Mouse (Mus musculus) small intestine, adult 2 months (tissue): ENCODE data around the gene Strap. TPM values are rescaled to one million over a fixed set of nuclear protein-coding genes. Genes with fewer than 3 reads are reported as not detected.

ENCODE experiments used
- H3K27ac ChIP-seq: fragments of 200-500 bp; 2 replicates; pipeline ENCODE4 v1.5.1; 2012; ENCODE audit warnings: low read depth, low read length, control low read depth, inconsistent platforms; ENCODE audit not compliant: insufficient read depth
- H3K27me3 ChIP-seq: fragments of 200-500 bp; 2 replicates; pipeline ENCODE4 v1.6.1; 2012; ENCODE audit warnings: mild to moderate bottlenecking, moderate library complexity, low read length, inconsistent platforms; ENCODE audit not compliant: control insufficient read depth, insufficient read depth
- H3K36me3 ChIP-seq: fragments of 200-500 bp; 2 replicates; pipeline ENCODE4 v1.6.1; 2012; ENCODE audit warnings: mild to moderate bottlenecking, low read length, control low read depth, inconsistent platforms; ENCODE audit not compliant: control insufficient read depth, insufficient read depth
- H3K4me1 ChIP-seq: fragments of 200-500 bp; 2 replicates; pipeline ENCODE4 v1.6.1; 2012; ENCODE audit warnings: low read length, inconsistent platforms, mixed read lengths; ENCODE audit not compliant: control insufficient read depth, insufficient read depth, insufficient read length
- H3K4me3 ChIP-seq: fragments of 200-500 bp; 2 replicates; pipeline ENCODE4 v1.5.1; 2012; ENCODE audit warnings: low read depth, mild to moderate bottlenecking, control low read depth, inconsistent platforms, low read length, moderate library complexity
- CTCF ChIP-seq: fragments of 200-500 bp; IDR thresholded peaks from 2 replicates; pipeline ENCODE4 v1.5.1; 2012; ENCODE audit warnings: low read depth, mild to moderate bottlenecking, control low read depth, inconsistent platforms, low read length, moderate library complexity, mixed read lengths; ENCODE audit not compliant: insufficient replicate concordance, insufficient read length; ENCODE audit errors: extremely low read depth
- POLR2A ChIP-seq: fragments of 200-500 bp; IDR thresholded peaks from 2 replicates; pipeline ENCODE4 v1.6.1; 2012; ENCODE audit warnings: low read depth, mild to moderate bottlenecking, control low read depth, inconsistent platforms, low read length, moderate library complexity
- WGBS: fragments of 180-500 bp; shearing (Covaris S2); methylation state at CpG from one replicate; pipeline ENCODE4 v1.1.7; 2018; 5-methylcytosine and 5-hydroxymethylcytosine counted together
- polyA plus RNA-seq: library from polyadenylated mRNA; depleted of rRNA; stranded (reverse); fragments of >200 nt; gene quantifications from 2 replicates; pipeline ENCODE4 v1.2.3, GENCODE M21; 2012

Strap gene
- polyA plus RNA-seq, 1 experiment, result 33.9 TPM

DNA sequence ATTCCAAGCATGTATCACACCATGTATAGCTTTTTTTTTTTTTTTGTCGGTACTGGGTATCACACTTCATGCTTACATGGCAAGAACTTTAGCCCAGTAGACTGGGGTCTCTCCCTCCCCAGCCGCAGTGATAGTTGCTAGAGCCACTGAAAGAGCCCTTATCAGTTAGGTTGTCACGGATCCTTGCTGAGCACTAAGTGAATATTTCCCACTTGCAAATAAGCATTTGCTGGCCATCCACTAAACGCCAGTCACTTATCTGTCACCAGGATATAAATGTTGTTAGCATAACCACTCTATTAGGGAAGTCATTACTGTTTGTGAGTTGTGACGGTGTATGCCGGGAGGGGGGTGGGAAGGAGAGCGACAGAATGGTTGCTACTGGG is 425 bp upstream of the Strap start:
- Histone ChIP-seq H3K27ac (peak overlapping the region; percentile 49; the same call in 1 of the 2 replicates), H3K36me3 (peaks cover 8% of the 10 kb centered on the region), H3K4me3 (peak overlapping the region; percentile 92), H3K4me1 (peaks cover 6% of the 10 kb centered on the region; the same call in 1 of the 2 replicates), H3K27me3 (no peaks in the 10 kb centered on the region)
- no peak for TF ChIP-seq POLR2A
- TF ChIP-seq CTCF, result no peak
- WGBS, result 4% methylated on average over 7 of the region's 7 CpGs

GRCm38 (mm10) chr6:137735671-137736238 is 877 bp downstream of the Strap start:
- Histone ChIP-seq H3K4me1 (peaks cover 6% of the 10 kb centered on the region; the same call in 1 of the 2 replicates), H3K36me3 (peaks cover 20% of the 10 kb centered on the region), H3K27ac (0 out of 2 replicates have a peak overlapping the region, but pooled peaks have one; percentile 58), H3K4me3 (peak overlapping the region; percentile 92), H3K27me3 (no peaks in the 10 kb centered on the region)
- TF ChIP-seq POLR2A (no peak), CTCF (no peak)
- WGBS, result 7% methylated on average over 17 of the region's 17 CpGs

GRCm38 (mm10) chr6:137740972-137741371 is 6.1 kb downstream of the Strap start:
- WGBS, result 83% methylated on average over 2 of the region's 2 CpGs

GRCm38 (mm10) chr6:137744700-137745099 is 9.8 kb downstream of the Strap start:
- TF ChIP-seq CTCF (no peak), POLR2A (no peak)
- no peaks in the 10 kb centered on the region for H3K27me3 ChIP-seq
- H3K27ac ChIP-seq, result peak overlapping the region; percentile 68
- peaks cover 5% of the 10 kb centered on the region; the same call in 1 of the 2 replicates for H3K4me1 ChIP-seq
- H3K4me3 ChIP-seq, result no peak overlapping the region
- WGBS, result 21% methylated on average over 4 of the region's 4 CpGs
- H3K36me3 ChIP-seq, result peaks cover 57% of the 10 kb centered on the region

More at GRCm38 (mm10) chr6:137740972-137741371, 6.1 kb downstream of the Strap start:
- Histone ChIP-seq H3K36me3 (peaks cover 52% of the 10 kb centered on the region), H3K27me3 (no peaks in the 10 kb centered on the region), H3K27ac (no peak overlapping the region), H3K4me1 (peaks cover 10% of the 10 kb centered on the region; the same call in 1 of the 2 replicates), H3K4me3 (no peak overlapping the region)
- TF ChIP-seq POLR2A, result no peak
- TF ChIP-seq CTCF, result no peak

DNA sequence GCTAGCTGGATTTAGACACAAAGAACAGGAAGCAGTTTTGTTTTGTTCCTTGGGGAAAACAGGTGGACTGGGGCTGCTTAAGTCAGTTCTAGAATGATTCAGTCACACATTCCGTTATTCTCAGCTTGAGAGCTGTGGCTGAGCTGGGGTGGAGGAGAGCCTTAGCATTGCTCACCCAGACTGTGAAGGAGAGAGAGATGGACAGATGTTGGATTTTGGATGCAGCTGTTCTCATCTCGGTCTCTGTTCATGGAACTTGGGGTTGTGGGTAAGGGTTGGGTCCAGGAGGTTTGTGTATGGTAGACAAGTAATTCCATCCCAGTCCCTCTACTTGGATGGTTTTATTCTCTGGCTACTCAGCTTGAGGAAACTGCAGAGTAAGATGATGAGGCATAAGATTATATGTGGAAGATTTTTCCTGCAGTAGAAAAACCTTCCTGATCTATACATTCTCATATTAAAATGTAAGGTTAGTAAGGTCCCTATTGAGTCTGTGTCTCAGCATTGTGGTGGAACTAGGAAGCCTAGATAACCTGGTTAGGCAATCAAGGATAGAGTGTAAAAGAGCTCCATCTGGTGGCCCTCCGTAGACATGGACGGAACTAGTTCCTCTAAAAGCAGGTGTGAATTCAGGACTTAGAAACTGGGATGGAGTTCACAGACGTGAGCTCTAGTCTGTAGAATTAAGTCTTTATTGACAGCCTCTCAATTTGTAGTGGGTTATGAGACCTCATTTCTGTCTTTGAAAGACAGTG is 12.5 kb downstream of the Strap start:
- Histone ChIP-seq H3K27me3 (no peaks in the 10 kb centered on the region), H3K4me1 (peaks cover 10% of the 10 kb centered on the region), H3K36me3 (peaks cover 42% of the 10 kb centered on the region), H3K4me3 (no peak overlapping the region), H3K27ac (no peak overlapping the region)
- WGBS, result 47% methylated on average over 5 of the region's 5 CpGs
- TF ChIP-seq POLR2A (no peak), CTCF (no peak)

- 25% methylated on average over 10 of the region's 10 CpGs for WGBS
- Histone ChIP-seq H3K4me3 (no peak overlapping the region), H3K4me1 (peaks cover 11% of the 10 kb centered on the region), H3K27ac (peak overlapping the region; percentile 96), H3K27me3 (no peaks in the 10 kb centered on the region), H3K36me3 (peaks cover 22% of the 10 kb centered on the region)
- no peak for TF ChIP-seq CTCF
- no peak for TF ChIP-seq POLR2A
These were observed 16.8 kb downstream of the Strap start for GRCm38 (mm10) chr6:137751551-137752274.

DNA sequence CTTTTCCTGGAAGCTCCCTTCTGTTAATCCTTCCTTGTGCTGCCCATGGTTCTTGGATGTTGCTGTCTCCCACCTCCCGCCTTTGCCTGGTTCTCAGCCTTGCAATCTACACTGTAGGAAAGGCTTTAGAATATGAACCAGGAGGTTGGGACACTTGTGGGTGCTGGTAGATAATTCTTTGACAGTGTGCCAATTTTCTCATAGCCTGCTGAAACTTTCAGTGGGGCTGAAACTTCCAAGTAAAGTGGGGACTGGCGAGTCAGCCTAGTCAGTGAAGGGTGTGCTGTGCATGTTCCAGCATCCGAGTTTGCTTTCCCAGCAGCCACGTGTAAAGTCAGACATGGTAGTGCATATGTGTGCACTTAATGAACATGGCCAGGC is 17.4 kb downstream of the Strap start:
- Histone ChIP-seq H3K27ac (peak overlapping the region; percentile 96), H3K4me3 (no peak overlapping the region), H3K27me3 (no peaks in the 10 kb centered on the region), H3K4me1 (peaks cover 11% of the 10 kb centered on the region), H3K36me3 (peaks cover 22% of the 10 kb centered on the region)
- no peak for TF ChIP-seq POLR2A
- TF ChIP-seq CTCF, result no peak
- WGBS, result 39% methylated on average over 4 of the region's 4 CpGs
